Mouse (Mus musculus) thymus, adult 2 months (tissue): ENCODE results near the gene Slc22a18. TPM values are rescaled to one million over a fixed set of nuclear protein-coding genes. Genes with fewer than 3 reads are reported as not detected.
A peak's percentile ranks its signal among the peaks of the same experiment; 100 is the strongest.

Experiments used
- DNase-seq: peaks from one replicate; pipeline ENCODE4 v3.0.0; 2021
- H3K27ac ChIP-seq: fragments of 200-500 bp; 2 replicates; pipeline ENCODE4 v1.5.1; 2012; ENCODE audit warnings: low read length, control low read depth; ENCODE audit not compliant: control insufficient read depth, insufficient read depth
- H3K27me3 ChIP-seq: fragments of 200-500 bp; 2 replicates; pipeline ENCODE4 v1.6.1; 2012; ENCODE audit warnings: mild to moderate bottlenecking, low read length, moderate library complexity, mixed read lengths; ENCODE audit not compliant: control insufficient read depth, insufficient read depth
- H3K36me3 ChIP-seq: fragments of 200-500 bp; 2 replicates; pipeline ENCODE4 v1.6.1; 2012; ENCODE audit warnings: mild to moderate bottlenecking, low read length, moderate library complexity; ENCODE audit not compliant: control insufficient read depth, insufficient read depth
- H3K4me1 ChIP-seq: fragments of 200-500 bp; replicated peaks from 2 replicates; pipeline ENCODE4 v1.6.1; 2012; ENCODE audit warnings: low read length; ENCODE audit not compliant: control insufficient read depth, insufficient read depth
- H3K4me3 ChIP-seq: fragments of 200-500 bp; 2 replicates; pipeline ENCODE4 v1.5.1; 2012; ENCODE audit warnings: mild to moderate bottlenecking, low read length, control low read depth, moderate library complexity; ENCODE audit not compliant: control insufficient read depth, insufficient read depth
- CTCF ChIP-seq: fragments of 200-500 bp; IDR thresholded peaks from 2 replicates; pipeline ENCODE4 v1.5.1; 2012; ENCODE audit warnings: mild to moderate bottlenecking, control low read depth, low read length, moderate library complexity, borderline replicate concordance; ENCODE audit not compliant: control insufficient read depth, poor library complexity, insufficient read depth; ENCODE audit errors: extremely low read depth
- POLR2A ChIP-seq: fragments of 200-500 bp; IDR thresholded peaks from 2 replicates; pipeline ENCODE4 v1.6.1; 2012; ENCODE audit warnings: mild to moderate bottlenecking, low read length, control low read depth, moderate library complexity; ENCODE audit not compliant: control insufficient read depth, poor library complexity, insufficient read depth; ENCODE audit errors: extremely low read depth
- WGBS: fragments of 180-500 bp; shearing (Covaris S2); methylation state at CpG from one replicate; pipeline ENCODE4 v1.1.7; 2018; 5-methylcytosine and 5-hydroxymethylcytosine counted together
- polyA plus RNA-seq: library from polyadenylated mRNA; depleted of rRNA; stranded (reverse); fragments of >200 nt; gene quantifications from 2 replicates; pipeline ENCODE4 v1.2.3, GENCODE M21; 2012

Gene Slc22a18
- polyA plus RNA-seq, 1 experiment, result 8.0 TPM

DNA sequence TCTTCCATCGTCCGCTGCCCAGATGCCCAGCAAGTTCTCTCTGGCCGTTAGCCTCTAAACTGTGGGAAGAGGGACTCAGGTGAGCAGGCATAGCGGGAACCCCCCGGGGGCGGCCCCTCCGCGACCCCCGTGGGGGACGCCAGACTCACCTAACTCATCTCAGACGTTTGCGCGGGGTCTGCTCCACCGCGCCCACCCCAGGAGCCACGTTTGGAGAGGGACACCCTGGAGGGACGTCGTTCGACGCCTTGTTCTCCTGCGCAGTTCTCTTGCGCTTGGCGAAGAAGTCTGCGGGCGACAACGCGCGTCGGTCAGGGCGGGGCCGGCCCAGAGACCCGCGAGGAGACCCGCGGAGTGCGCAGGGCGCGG is 14.6 kb upstream of the Slc22a18 start:
- WGBS, result 54% methylated on average over 38 of the region's 38 CpGs
- peaks cover 9% of the 10 kb centered on the region for H3K4me1 ChIP-seq
- TF ChIP-seq CTCF, result no peak
- TF ChIP-seq POLR2A, result no peak
- H3K36me3 ChIP-seq, result no peaks in the 10 kb centered on the region
- no peak for DNase-seq
- H3K4me3 ChIP-seq, result no peak overlapping the region
- peaks cover 10% of the 10 kb centered on the region; the same call in 1 of the 2 replicates for H3K27me3 ChIP-seq
- H3K27ac ChIP-seq, result no peak overlapping the region

DNA sequence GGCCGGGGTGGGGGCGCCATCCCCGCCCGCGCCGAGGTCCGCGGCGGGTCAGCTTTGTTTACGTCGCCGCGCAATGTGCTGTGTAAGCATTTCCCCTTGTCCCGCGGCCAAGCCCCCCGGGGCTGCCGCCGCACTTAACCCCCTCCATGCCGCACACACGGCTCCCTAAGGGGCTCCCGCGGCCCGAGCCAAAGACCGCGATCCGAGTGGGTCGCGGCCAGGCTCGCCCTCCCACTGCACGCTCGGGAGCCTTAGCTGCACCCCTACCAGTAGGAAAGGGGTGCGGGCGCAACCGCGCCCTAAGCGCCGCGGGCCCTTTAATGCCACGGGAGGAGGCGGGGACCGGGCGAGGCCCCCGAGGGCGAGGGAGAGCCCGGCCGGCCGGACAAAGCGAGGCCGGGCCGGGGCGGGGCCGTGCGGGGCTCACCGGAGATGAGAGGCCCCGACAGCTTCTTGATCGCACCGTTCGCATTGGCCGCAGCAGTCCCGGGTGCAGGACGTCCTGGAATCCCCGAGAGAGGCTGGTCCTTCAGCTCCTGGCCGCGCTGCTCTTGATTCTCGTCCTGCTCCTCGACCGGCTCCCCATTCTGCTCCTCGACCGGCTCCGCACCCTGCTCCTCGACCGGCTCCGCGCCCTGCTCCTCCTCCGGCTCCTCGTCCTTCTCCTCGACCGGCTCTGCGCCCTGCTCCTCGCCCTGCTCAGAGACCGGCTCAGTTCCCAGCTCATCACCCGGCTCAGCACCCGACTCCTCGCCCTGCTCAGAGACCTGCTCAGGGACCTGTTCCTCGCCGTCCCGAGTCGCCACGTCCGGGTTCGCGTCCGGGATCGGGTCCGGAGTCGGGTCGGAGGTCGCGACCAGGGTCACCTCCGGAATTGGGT is 14.0 kb upstream of the Slc22a18 start:
- Histone ChIP-seq H3K27ac (no peak overlapping the region), H3K27me3 (peaks cover 17% of the 10 kb centered on the region), H3K4me3 (peak overlapping the region; percentile 1; the same call in 1 of the 2 replicates), H3K4me1 (peaks cover 10% of the 10 kb centered on the region), H3K36me3 (no peaks in the 10 kb centered on the region)
- no peak for DNase-seq
- WGBS, result 45% methylated on average over 100 of the region's 100 CpGs
- TF ChIP-seq POLR2A (no peak), CTCF (no peak)

DNA sequence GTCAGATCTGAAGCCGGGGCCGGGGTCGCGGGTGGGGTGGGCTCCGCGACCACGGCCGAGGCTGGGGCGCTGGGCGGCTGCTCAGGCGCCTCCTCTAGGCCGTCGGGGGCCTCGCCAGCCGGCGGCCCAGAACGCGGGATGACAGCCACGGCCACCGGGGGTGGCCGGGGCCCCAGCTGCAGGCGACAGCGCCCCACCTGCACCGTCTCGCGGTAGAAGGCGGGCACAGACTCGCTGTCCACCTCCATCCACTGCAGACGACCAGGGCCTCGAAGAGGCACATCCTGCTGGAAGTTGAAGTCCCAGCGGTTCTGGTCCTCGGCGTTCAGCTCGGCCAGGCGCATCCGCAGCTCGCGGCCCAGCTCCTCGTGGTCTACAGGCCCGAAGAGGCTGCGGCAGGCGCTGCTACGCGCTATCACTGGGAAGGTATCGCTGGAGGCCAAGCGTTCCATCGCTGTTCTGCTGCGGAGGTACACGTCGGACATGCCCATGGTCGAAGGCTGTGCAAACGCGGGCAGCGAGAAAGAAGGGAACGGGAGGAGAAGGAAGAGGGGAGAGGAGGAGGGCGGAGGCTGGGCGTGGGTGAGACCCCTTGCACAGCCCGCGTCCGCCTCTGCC is 13.2 kb upstream of the Slc22a18 start:
- 48% methylated on average over 60 of the region's 60 CpGs for WGBS

DNA sequence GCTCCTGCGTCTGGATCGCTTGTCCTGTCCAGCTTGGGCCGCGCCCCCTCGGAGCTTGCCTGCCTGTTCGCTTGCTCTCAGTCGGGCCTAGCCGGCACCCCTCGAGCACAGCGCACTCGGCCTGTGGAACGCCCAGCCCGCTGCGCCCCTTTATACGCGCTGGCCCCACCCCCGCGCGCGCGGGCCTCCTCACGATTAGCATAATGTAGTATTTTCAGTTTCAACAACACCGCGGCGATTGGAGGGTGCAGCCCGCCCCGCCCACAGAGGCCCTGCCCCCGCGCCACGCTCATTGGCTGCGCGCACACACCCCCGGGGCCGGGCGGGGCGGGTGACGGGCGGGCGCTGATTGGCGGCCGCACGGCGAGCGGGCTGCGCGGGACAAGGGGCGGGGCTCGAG is 12.7 kb upstream of the Slc22a18 start, which contains the start of gene Cdkn1c:
Gene Cdkn1c (minus strand): TSS at position 177 of the 400 bp plus-strand sequence.
- H3K4me3 ChIP-seq, result peak within 1 kb of the TSS; percentile 40
- peaks cover 19% of the 10 kb centered on the region for H3K27me3 ChIP-seq
- H3K27ac ChIP-seq, result no peak within 1 kb of the TSS
- 53% methylated on average over 48 of the region's 48 CpGs for WGBS
- H3K4me1 ChIP-seq, result peaks cover 18% of the 10 kb centered on the region
- no peaks in the 10 kb centered on the region for H3K36me3 ChIP-seq
- TF ChIP-seq CTCF (no peak), POLR2A (no peak)
- peak; percentile 81 for DNase-seq

More for the DNA sequence above, 13.2 kb upstream of the Slc22a18 start:
- TF ChIP-seq POLR2A (peak; percentile 1; the same call in 1 of the 2 replicates), CTCF (no peak)
- DNase-seq, result no peak
- Histone ChIP-seq H3K27me3 (peaks cover 19% of the 10 kb centered on the region), H3K27ac (no peak overlapping the region), H3K4me3 (peak overlapping the region; percentile 39), H3K36me3 (no peaks in the 10 kb centered on the region), H3K4me1 (peaks cover 18% of the 10 kb centered on the region)

DNA sequence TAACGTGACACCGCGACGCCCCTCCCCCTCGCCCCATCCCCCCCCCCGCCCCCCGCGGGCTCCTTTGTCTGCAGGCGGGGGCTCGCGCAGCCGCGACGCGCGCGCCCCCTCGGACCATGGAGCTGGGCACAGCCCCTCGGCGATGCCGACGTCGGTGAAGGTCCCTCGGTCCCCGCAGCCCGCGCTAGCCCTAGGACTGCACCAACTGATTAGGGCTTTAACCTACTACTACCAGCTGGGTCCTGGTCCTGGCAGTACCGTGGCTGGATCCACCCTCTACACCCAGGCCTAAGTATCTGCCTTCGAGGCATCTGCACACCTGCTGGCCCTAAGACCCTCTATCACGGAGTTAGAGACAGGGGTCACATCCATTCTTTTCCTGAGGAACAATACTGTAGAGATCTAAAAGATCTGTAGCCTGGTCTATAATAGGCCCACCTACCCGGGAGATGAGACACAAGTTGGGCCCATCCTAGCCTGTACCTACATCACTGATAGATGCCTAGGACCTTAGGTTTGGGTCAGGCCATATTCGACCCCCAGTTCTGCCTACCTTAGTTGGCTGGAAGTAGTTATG is 12.2 kb upstream of the Slc22a18 start:
- no peak for DNase-seq
- peaks cover 19% of the 10 kb centered on the region for H3K27me3 ChIP-seq
- WGBS, result 49% methylated on average over 24 of the region's 32 CpGs

DNA sequence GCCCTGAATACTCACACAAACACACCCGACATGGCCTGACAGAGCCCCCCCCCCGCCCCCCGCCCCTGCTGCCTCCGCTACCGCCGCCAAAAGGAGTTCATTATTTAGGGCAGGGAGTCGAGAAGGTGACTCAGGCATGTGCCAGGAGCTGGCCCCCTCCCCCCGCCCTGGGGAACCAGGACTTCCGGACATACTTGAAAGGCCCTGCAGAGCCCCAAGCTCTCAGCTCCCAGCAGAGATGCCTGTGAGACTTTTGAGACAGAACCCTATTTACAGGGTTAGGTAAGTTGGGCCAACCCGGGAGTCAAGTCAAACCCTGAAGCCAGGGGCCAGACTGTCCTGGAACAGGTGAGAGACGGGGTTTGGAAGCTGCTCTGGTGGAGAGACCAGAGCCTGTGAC is 11.6 kb upstream of the Slc22a18 start:
- Histone ChIP-seq H3K27me3 (peaks cover 19% of the 10 kb centered on the region), H3K4me3 (no peak overlapping the region), H3K27ac (no peak overlapping the region), H3K36me3 (no peaks in the 10 kb centered on the region), H3K4me1 (peaks cover 18% of the 10 kb centered on the region)
- 57% methylated on average over 11 of the region's 11 CpGs for WGBS
- no peak for DNase-seq
- TF ChIP-seq CTCF (no peak), POLR2A (no peak)

More for the DNA sequence above, 12.2 kb upstream of the Slc22a18 start:
- H3K4me3 ChIP-seq, result peak overlapping the region; percentile 40
- TF ChIP-seq CTCF (no peak), POLR2A (no peak)
- H3K27ac ChIP-seq, result no peak overlapping the region
- no peaks in the 10 kb centered on the region for H3K36me3 ChIP-seq
- peaks cover 18% of the 10 kb centered on the region for H3K4me1 ChIP-seq
